Mouse (Mus musculus): ENCODE measurements around the gene Grid1. TPM values are rescaled to one million over a fixed set of nuclear protein-coding genes. Genes with fewer than 3 reads are reported as not detected.

The Grid1 gene
- total and polyA plus RNA-seq, 3 experiments, result 0.04 TPM; not detected in 2

DNA sequence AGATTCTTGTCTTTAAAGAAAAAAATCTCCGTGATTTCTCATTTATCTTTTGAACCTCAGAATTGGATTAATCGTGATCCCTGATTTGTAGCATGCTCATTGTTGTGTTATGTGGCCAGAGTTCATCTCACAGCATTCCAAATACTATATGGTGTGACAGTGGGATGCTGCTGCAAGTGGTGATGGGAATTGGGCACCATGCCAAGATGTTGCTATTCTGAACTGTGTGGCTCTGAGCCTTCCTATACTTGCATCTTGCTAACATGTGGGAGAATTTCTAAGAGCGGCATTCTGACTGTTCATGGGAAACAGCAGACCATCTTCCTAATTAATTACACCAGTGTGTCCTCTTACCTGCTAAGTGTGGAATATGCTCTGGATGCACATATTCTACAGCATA lies 332.5 kb downstream of the Grid1 start:
- H3K27me3 ChIP-seq (ENCODE audit: control insufficient read depth, insufficient read depth, low read length), result no peaks in the 10 kb centered on the region
- no peak for DNase-seq
- no peaks in the 10 kb centered on the region for H3K4me1 ChIP-seq (ENCODE audit: control insufficient read depth, insufficient read depth, low read length)
- no peaks in the 10 kb centered on the region for H3K79me2 ChIP-seq (replicated peaks; ENCODE audit: control insufficient read depth, insufficient read depth, low read length)
- WGBS, result 64% methylated on average over 3 of the region's 3 CpGs
- TF ChIP-seq EP300 (IDR thresholded peaks at IDR 0.05; ENCODE audit: insufficient read depth, low read depth, low read length), result no peak
- TF ChIP-seq CTCF (IDR thresholded peaks at IDR 0.05), result no peak
- no peak for TF ChIP-seq POLR2A (IDR thresholded peaks at IDR 0.05; ENCODE audit: insufficient read depth, low read depth, low read length)
- H3K9ac ChIP-seq (ENCODE audit: low read depth, low read length), result no peak overlapping the region
- no peak overlapping the region for H3K4me3 ChIP-seq
- H3K36me3 ChIP-seq (ENCODE audit: control insufficient read depth, insufficient read depth, low read length), result no peaks in the 10 kb centered on the region
- intact Hi-C loops (cut with DNase I), result no loop called here
- H3K27ac ChIP-seq, result no peak overlapping the region

DNA sequence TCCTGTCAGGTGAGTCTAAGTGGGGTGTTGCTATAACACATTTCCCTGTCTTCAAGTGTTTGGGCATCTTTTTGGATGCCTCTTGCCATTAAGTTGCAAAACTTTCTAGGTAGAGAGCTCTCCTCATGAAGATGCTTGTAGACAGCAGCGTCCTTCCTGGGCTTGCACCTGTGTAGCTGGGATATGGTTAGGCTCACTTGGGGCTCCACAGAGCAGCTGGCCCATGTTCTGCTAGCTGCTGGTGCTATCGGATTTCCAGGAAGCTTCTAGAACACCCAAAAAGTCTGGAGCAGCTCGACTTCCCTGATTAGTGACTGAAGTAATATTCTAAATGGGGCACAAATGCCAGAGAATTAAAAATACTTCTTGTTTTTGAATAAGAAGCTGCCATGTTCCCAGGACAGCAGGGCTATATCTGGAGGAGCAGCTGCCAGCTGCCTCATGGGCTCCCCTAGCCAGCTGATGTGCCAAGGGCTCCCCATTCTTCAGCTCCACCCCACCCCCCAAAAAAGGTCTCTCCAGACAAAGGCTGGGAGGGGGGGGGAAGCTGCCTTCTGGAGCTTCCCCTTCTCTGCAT lies 333.9 kb downstream of the Grid1 start:
- Histone ChIP-seq H3K9ac (ENCODE audit: low read depth, low read length) (no peak overlapping the region), H3K36me3 (ENCODE audit: control insufficient read depth, insufficient read depth, low read length) (no peaks in the 10 kb centered on the region), H3K4me3 (no peak overlapping the region), H3K4me1 (ENCODE audit: control insufficient read depth, insufficient read depth, low read length) (no peaks in the 10 kb centered on the region), H3K79me2 (replicated peaks; ENCODE audit: control insufficient read depth, insufficient read depth, low read length) (no peaks in the 10 kb centered on the region), H3K27me3 (ENCODE audit: control insufficient read depth, insufficient read depth, low read length) (0 out of 2 replicates have a peak, but pooled peaks cover 1% of the 10 kb centered on the region), H3K27ac (no peak overlapping the region)
- 36% methylated on average over 3 of the region's 3 CpGs for WGBS
- intact Hi-C loops (cut with DNase I), result no loop called here
- TF ChIP-seq CTCF (IDR thresholded peaks at IDR 0.05) (no peak), EP300 (IDR thresholded peaks at IDR 0.05; ENCODE audit: insufficient read depth, low read depth, low read length) (no peak)
- DNase-seq, result no peak

DNA sequence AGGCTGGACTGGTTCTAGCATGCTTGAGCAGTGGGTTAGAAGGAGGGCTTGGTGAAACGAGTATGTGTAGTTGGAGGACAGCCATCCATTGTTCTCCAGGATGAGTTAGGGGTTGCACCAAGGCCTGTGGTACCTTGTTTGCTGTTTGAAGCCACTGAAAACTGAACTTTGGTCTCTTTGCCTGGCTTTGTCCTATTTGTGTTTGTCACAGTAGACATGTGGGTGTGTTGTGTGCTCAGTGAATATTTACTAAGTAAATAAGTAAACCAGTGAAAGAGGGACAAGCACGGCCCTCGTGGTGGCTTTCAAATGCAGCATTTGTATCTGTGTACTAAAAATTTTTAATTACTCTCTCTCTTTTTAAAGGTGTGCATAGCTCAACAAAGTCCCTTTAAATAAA lies 334.5 kb downstream of the Grid1 start:
- no peak overlapping the region for H3K9ac ChIP-seq (ENCODE audit: low read depth, low read length)
- TF ChIP-seq POLR2A (IDR thresholded peaks at IDR 0.05; ENCODE audit: insufficient read depth, low read depth, low read length) (no peak), CTCF (IDR thresholded peaks at IDR 0.05) (no peak), EP300 (IDR thresholded peaks at IDR 0.05; ENCODE audit: insufficient read depth, low read depth, low read length) (no peak)
- intact Hi-C loops (cut with DNase I), result no loop called here
- H3K27ac ChIP-seq, result no peak overlapping the region
- H3K4me1 ChIP-seq (ENCODE audit: control insufficient read depth, insufficient read depth, low read length), result no peaks in the 10 kb centered on the region
- WGBS, result 55% methylated on average over 3 of the region's 3 CpGs
- 0 out of 2 replicates have a peak, but pooled peaks cover 1% of the 10 kb centered on the region for H3K27me3 ChIP-seq (ENCODE audit: control insufficient read depth, insufficient read depth, low read length)
- no peaks in the 10 kb centered on the region for H3K79me2 ChIP-seq (replicated peaks; ENCODE audit: control insufficient read depth, insufficient read depth, low read length)
- H3K4me3 ChIP-seq, result no peak overlapping the region
- no peaks in the 10 kb centered on the region for H3K36me3 ChIP-seq (ENCODE audit: control insufficient read depth, insufficient read depth, low read length)
- no peak for DNase-seq

DNA sequence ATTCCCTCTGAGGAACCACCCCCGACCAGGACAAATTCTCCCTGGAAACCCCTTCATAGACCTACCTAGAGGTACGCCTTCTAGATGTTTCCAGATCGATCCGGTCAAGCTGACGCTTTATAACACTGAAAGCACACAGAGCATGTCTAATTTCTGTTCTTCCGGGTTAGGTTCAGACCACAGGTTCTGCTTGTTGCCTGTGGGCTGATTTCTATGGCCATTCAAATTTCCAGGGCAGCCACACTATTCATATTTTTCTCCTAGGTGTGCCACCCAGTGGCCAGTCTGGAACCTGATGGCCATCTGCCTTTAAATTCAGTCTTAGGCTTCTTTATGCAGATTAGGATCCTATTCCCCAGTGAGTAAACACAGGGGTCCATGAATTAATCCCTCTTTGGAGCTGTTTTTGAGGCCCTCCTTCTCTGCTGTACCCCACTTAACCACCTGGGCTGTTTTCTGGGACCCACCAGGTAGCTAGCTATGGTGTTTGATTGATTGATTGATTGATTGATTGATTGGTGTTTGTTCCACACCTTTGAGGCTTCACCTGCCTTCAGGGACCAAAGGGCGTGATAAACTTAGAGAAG lies 337.3 kb downstream of the Grid1 start:
- H3K79me2 ChIP-seq (replicated peaks; ENCODE audit: control insufficient read depth, insufficient read depth, low read length), result no peaks in the 10 kb centered on the region
- 77% methylated on average over 7 of the region's 7 CpGs for WGBS
- no peaks in the 10 kb centered on the region for H3K36me3 ChIP-seq (ENCODE audit: control insufficient read depth, insufficient read depth, low read length)
- H3K4me1 ChIP-seq (ENCODE audit: control insufficient read depth, insufficient read depth, low read length), result no peaks in the 10 kb centered on the region
- DNase-seq, result no peak
- H3K27ac ChIP-seq, result no peak overlapping the region
- TF ChIP-seq EP300 (IDR thresholded peaks at IDR 0.05; ENCODE audit: insufficient read depth, low read depth, low read length) (no peak), CTCF (IDR thresholded peaks at IDR 0.05) (peak; percentile 38), POLR2A (IDR thresholded peaks at IDR 0.05; ENCODE audit: insufficient read depth, low read depth, low read length) (no peak)
- intact Hi-C loops (cut with DNase I), result loop anchor here (5.0 kb wide), 1 partner anchor 345 kb away; no protein-coding TSS in a partner anchor
- no peak overlapping the region for H3K9ac ChIP-seq (ENCODE audit: low read depth, low read length)
- H3K4me3 ChIP-seq, result no peak overlapping the region
- H3K27me3 ChIP-seq (ENCODE audit: control insufficient read depth, insufficient read depth, low read length), result 0 out of 2 replicates have a peak, but pooled peaks cover 1% of the 10 kb centered on the region

DNA sequence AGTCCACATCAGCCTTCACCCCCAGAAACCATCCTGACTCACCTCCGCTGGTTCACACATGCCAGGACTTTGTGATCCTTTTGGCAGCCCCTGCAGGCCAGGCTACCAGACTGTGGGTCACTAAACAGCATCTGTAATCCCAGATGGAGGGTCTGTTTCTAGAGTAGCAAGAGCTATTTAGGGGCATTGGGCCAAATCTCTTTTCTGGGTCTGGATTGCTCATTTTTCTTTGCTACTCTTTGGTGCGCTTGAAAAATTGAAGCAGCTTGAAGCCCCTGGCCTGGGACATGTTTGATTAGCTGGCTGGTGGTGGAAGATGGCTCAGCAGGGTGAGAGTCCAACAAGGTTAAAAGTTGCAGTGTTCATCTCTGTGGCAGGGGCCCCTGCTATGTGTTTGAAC lies 339.4 kb downstream of the Grid1 start:
- TF ChIP-seq CTCF (IDR thresholded peaks at IDR 0.05) (no peak), POLR2A (IDR thresholded peaks at IDR 0.05; ENCODE audit: insufficient read depth, low read depth, low read length) (no peak), EP300 (IDR thresholded peaks at IDR 0.05; ENCODE audit: insufficient read depth, low read depth, low read length) (no peak)
- intact Hi-C loops (cut with DNase I), result loop anchor here (5.0 kb wide), 1 partner anchor 347 kb away; no protein-coding TSS in a partner anchor

DNA sequence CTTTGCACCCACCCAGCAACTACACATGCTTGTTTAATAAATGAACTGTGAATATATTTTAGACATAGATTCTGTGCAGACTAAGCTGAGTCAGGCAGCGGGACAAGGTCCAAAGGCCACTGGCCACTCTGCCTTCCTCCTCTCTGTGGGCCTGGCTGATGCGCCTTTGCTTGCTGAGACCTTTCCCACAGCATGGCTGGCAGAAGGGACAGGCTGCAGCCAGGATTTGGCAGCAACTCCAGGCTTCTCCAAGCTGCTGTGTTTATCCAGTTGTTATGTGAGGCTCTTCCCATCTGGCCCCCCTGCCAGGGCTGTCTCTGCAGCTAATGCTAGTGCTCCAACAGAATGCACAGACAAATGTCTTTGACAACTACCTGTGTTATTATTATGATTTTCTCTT lies 347.5 kb downstream of the Grid1 start:
- Histone ChIP-seq H3K27me3 (ENCODE audit: control insufficient read depth, insufficient read depth, low read length) (no peaks in the 10 kb centered on the region), H3K4me1 (ENCODE audit: control insufficient read depth, insufficient read depth, low read length) (no peaks in the 10 kb centered on the region), H3K9ac (ENCODE audit: low read depth, low read length) (no peak overlapping the region), H3K36me3 (ENCODE audit: control insufficient read depth, insufficient read depth, low read length) (no peaks in the 10 kb centered on the region), H3K27ac (no peak overlapping the region), H3K4me3 (no peak overlapping the region), H3K79me2 (replicated peaks; ENCODE audit: control insufficient read depth, insufficient read depth, low read length) (no peaks in the 10 kb centered on the region)
- intact Hi-C loops (cut with DNase I), result no loop called here
- TF ChIP-seq CTCF (IDR thresholded peaks at IDR 0.05), result no peak
- no peak for TF ChIP-seq EP300 (IDR thresholded peaks at IDR 0.05; ENCODE audit: insufficient read depth, low read depth, low read length)
- TF ChIP-seq POLR2A (IDR thresholded peaks at IDR 0.05; ENCODE audit: insufficient read depth, low read depth, low read length), result no peak
- WGBS, result 53% methylated on average over 2 of the region's 2 CpGs
- DNase-seq, result no peak

More for the DNA sequence above, 339.4 kb downstream of the Grid1 start:
- no peak overlapping the region for H3K27ac ChIP-seq
- no peaks in the 10 kb centered on the region for H3K36me3 ChIP-seq (ENCODE audit: control insufficient read depth, insufficient read depth, low read length)
- H3K79me2 ChIP-seq (replicated peaks; ENCODE audit: control insufficient read depth, insufficient read depth, low read length), result no peaks in the 10 kb centered on the region
- no peaks in the 10 kb centered on the region for H3K4me1 ChIP-seq (ENCODE audit: control insufficient read depth, insufficient read depth, low read length)
- H3K9ac ChIP-seq (ENCODE audit: low read depth, low read length), result no peak overlapping the region
- H3K27me3 ChIP-seq (ENCODE audit: control insufficient read depth, insufficient read depth, low read length), result 0 out of 2 replicates have a peak, but pooled peaks cover 1% of the 10 kb centered on the region
- DNase-seq, result no peak
- WGBS, result 79% methylated on average over 2 of the region's 2 CpGs
- no peak overlapping the region for H3K4me3 ChIP-seq
